Mouse (Mus musculus) kidney, embryonic 16.5 days (tissue): Measurements from ENCODE around the gene Bcl2l1. TPM values are rescaled to one million over a fixed set of nuclear protein-coding genes. Genes with fewer than 3 reads are reported as not detected.

Experiments used
- ATAC-seq: fragments of 200-750 bp; cut with Nextera tagmentation; 2 replicates; pipeline ENCODE4 v1.8.0; 2017; ENCODE audit warnings: moderate TSS enrichment; ENCODE audit not compliant: low FRiP score, low TSS enrichment
- H3K27ac ChIP-seq: fragments of 300-500 bp; sonication (generic); 2 replicates; pipeline ENCODE4 v1.5.1; 2014; ENCODE audit warnings: low read length
- H3K27me3 ChIP-seq: fragments of 300-500 bp; sonication (generic); 2 replicates; pipeline ENCODE4 v1.6.1; 2014; ENCODE audit warnings: low read length, control low read depth, mixed read lengths; ENCODE audit not compliant: insufficient read depth
- H3K36me3 ChIP-seq: fragments of 300-500 bp; sonication (generic); 2 replicates; pipeline ENCODE4 v1.6.1; 2014; ENCODE audit warnings: low read length, control low read depth, mixed read lengths; ENCODE audit not compliant: insufficient read depth
- H3K4me1 ChIP-seq: fragments of 300-500 bp; sonication (generic); 2 replicates; pipeline ENCODE4 v1.6.1; 2014; ENCODE audit warnings: low read length, control low read depth, mixed read lengths; ENCODE audit not compliant: insufficient read depth
- H3K4me2 ChIP-seq: fragments of 300-500 bp; sonication (generic); replicated peaks from 2 replicates; pipeline ENCODE4 v1.6.1; 2014; ENCODE audit warnings: low read depth, low read length
- H3K4me3 ChIP-seq: fragments of 300-500 bp; sonication (generic); 2 replicates; pipeline ENCODE4 v1.5.1; 2014; ENCODE audit warnings: mild to moderate bottlenecking, low read length
- H3K9ac ChIP-seq: fragments of 300-500 bp; sonication (generic); replicated peaks from 2 replicates; pipeline ENCODE4 v1.6.1; 2014; ENCODE audit warnings: low read length
- H3K9me3 ChIP-seq: fragments of 300-500 bp; sonication (generic); 2 replicates; pipeline ENCODE4 v1.6.1; 2016; ENCODE audit warnings: low read length, control low read depth
- WGBS: fragments of 180-500 bp; shearing (Covaris S2); extraction: QIAGEN DNeasy Blood & Tissue Kit; methylation state at CpG from one replicate; pipeline ENCODE4 v1.1.7; 2014; 5-methylcytosine and 5-hydroxymethylcytosine counted together
- polyA plus RNA-seq: library from polyadenylated mRNA; unstranded; fragments of >200 nt; fragmentation: Nextera tagmentation; extraction: Ambion mirVana; gene quantifications from 2 replicates; pipeline ENCODE4 v1.2.1, GENCODE M21; 2015

Bcl2l1 gene
- polyA plus RNA-seq, 1 experiment from 2014 or later, result 113 TPM

GRCm38 (mm10) chr2:152742435-152742834 is 89.1 kb downstream of the Bcl2l1 start:
- WGBS, result 40% methylated on average over 10 of the region's 10 CpGs
- Histone ChIP-seq H3K4me1 (peaks cover 44% of the 10 kb centered on the region), H3K4me2 (0 out of 2 replicates have a peak overlapping the region, but pooled peaks have one; percentile 20), H3K27me3 (no peaks in the 10 kb centered on the region), H3K36me3 (no peaks in the 10 kb centered on the region), H3K4me3 (no peak overlapping the region; the same call in 1 of the 2 replicates), H3K27ac (peak overlapping the region; percentile 83), H3K9ac (peak overlapping the region; percentile 41; the same call in 1 of the 2 replicates), H3K9me3 (no peaks in the 10 kb centered on the region)
- no peak for ATAC-seq

GRCm38 (mm10) chr2:152741153-152742041 is 90.1 kb downstream of the Bcl2l1 start:
- Histone ChIP-seq H3K9ac (peak overlapping the region; percentile 41), H3K4me3 (no peak overlapping the region), H3K4me2 (peak overlapping the region; percentile 20), H3K9me3 (no peaks in the 10 kb centered on the region), H3K36me3 (no peaks in the 10 kb centered on the region), H3K4me1 (peaks cover 46% of the 10 kb centered on the region), H3K27ac (peak overlapping the region; percentile 83), H3K27me3 (no peaks in the 10 kb centered on the region)
- 42% methylated on average over 14 of the region's 14 CpGs for WGBS
- no peak for ATAC-seq

GRCm38 (mm10) chr2:152740490-152740889 is 91.0 kb downstream of the Bcl2l1 start:
- WGBS, result 73% methylated on average over 5 of the region's 5 CpGs
- Histone ChIP-seq H3K4me2 (no peak overlapping the region), H3K9ac (0 out of 2 replicates have a peak overlapping the region, but pooled peaks have one; percentile 39), H3K4me1 (peaks cover 50% of the 10 kb centered on the region), H3K9me3 (no peaks in the 10 kb centered on the region), H3K27ac (peak overlapping the region; percentile 93), H3K27me3 (no peaks in the 10 kb centered on the region), H3K36me3 (no peaks in the 10 kb centered on the region), H3K4me3 (no peak overlapping the region)
- ATAC-seq, result no peak

- peak overlapping the region; percentile 93 for H3K27ac ChIP-seq
- peak overlapping the region; percentile 1; the same call in 1 of the 2 replicates for H3K9ac ChIP-seq
- 10% methylated on average over 3 of the region's 3 CpGs for WGBS
- peak overlapping the region; percentile 62 for H3K4me2 ChIP-seq
- peaks cover 54% of the 10 kb centered on the region for H3K4me1 ChIP-seq
- no peaks in the 10 kb centered on the region for H3K36me3 ChIP-seq
- H3K4me3 ChIP-seq, result peak overlapping the region; percentile 84
- no peaks in the 10 kb centered on the region for H3K9me3 ChIP-seq
- H3K27me3 ChIP-seq, result no peaks in the 10 kb centered on the region
- ATAC-seq, result peak; percentile 53
Measured at GRCm38 (mm10) chr2:152739842-152740260, 91.7 kb downstream of the Bcl2l1 start.

GRCm38 (mm10) chr2:152739031-152739841 is 92.3 kb downstream of the Bcl2l1 start:
- Histone ChIP-seq H3K9ac (peak overlapping the region; percentile 96), H3K4me3 (peak overlapping the region; percentile 84), H3K36me3 (no peaks in the 10 kb centered on the region), H3K27me3 (no peaks in the 10 kb centered on the region), H3K4me2 (peak overlapping the region; percentile 62), H3K9me3 (no peaks in the 10 kb centered on the region), H3K4me1 (peaks cover 60% of the 10 kb centered on the region), H3K27ac (peak overlapping the region; percentile 93)
- WGBS, result under 1% methylated on average over 29 of the region's 36 CpGs
- ATAC-seq, result peak; percentile 78

GRCm38 (mm10) chr2:152738341-152738740 is 93.2 kb downstream of the Bcl2l1 start:
- no peaks in the 10 kb centered on the region for H3K9me3 ChIP-seq
- no peak for ATAC-seq
- WGBS, result 42% methylated on average over 2 of the region's 2 CpGs
- peak overlapping the region; percentile 62 for H3K4me2 ChIP-seq
- H3K27ac ChIP-seq, result peak overlapping the region; percentile 93
- H3K36me3 ChIP-seq, result no peaks in the 10 kb centered on the region
- H3K4me1 ChIP-seq, result peaks cover 69% of the 10 kb centered on the region
- no peaks in the 10 kb centered on the region for H3K27me3 ChIP-seq
- H3K4me3 ChIP-seq, result peak overlapping the region; percentile 84
- peak overlapping the region; percentile 96 for H3K9ac ChIP-seq

- no peaks in the 10 kb centered on the region for H3K27me3 ChIP-seq
- H3K4me2 ChIP-seq, result peak overlapping the region; percentile 62
- peaks cover 71% of the 10 kb centered on the region for H3K4me1 ChIP-seq
- peak overlapping the region; percentile 84 for H3K4me3 ChIP-seq
- H3K27ac ChIP-seq, result peak overlapping the region; percentile 93
- no peaks in the 10 kb centered on the region for H3K9me3 ChIP-seq
- ATAC-seq, result no peak
- peak overlapping the region; percentile 96 for H3K9ac ChIP-seq
- 5% methylated on average over 10 of the region's 10 CpGs for WGBS
- H3K36me3 ChIP-seq, result no peaks in the 10 kb centered on the region
Measured at GRCm38 (mm10) chr2:152737306-152738221, 94.0 kb downstream of the Bcl2l1 start.

- no peaks in the 10 kb centered on the region for H3K27me3 ChIP-seq
- H3K4me1 ChIP-seq, result peaks cover 64% of the 10 kb centered on the region
- WGBS, result under 1% methylated on average over 22 of the region's 22 CpGs
- no peaks in the 10 kb centered on the region for H3K9me3 ChIP-seq
- H3K4me2 ChIP-seq, result peak overlapping the region; percentile 62
- no peak for ATAC-seq
- peak overlapping the region; percentile 84 for H3K4me3 ChIP-seq
- H3K9ac ChIP-seq, result peak overlapping the region; percentile 96
- peak overlapping the region; percentile 93 for H3K27ac ChIP-seq
- H3K36me3 ChIP-seq, result no peaks in the 10 kb centered on the region
Measured at GRCm38 (mm10) chr2:152736748-152737147, 94.8 kb downstream of the Bcl2l1 start.

- Histone ChIP-seq H3K27me3 (no peaks in the 10 kb centered on the region), H3K36me3 (no peaks in the 10 kb centered on the region), H3K4me3 (peak within 1 kb of the TSS; percentile 84), H3K9me3 (no peaks in the 10 kb centered on the region), H3K9ac (peak within 1 kb of the TSS; percentile 96), H3K4me2 (peak within 1 kb of the TSS; percentile 62), H3K4me1 (peaks cover 58% of the 10 kb centered on the region), H3K27ac (peak within 1 kb of the TSS; percentile 99)
- ATAC-seq, result peak; percentile 73
- 0% methylated on average over 28 of the region's 28 CpGs for WGBS
Measured at GRCm38 (mm10) chr2:152736090-152736601, 95.4 kb downstream of the Bcl2l1 start, which contains the start of gene Id1. Id1 (plus strand) TSS chr2:152736251.
